Mouse (Mus musculus) neural tube, embryonic 15.5 days (tissue): Measurements from ENCODE around the gene Nr3c2. TPM values are rescaled to one million over a fixed set of nuclear protein-coding genes. Genes with fewer than 3 reads are reported as not detected.
A peak's percentile ranks its signal among the peaks of the same experiment; 100 is the strongest.

Experiments used
- ATAC-seq: fragments of 200-750 bp; cut with Nextera tagmentation; 2 replicates; pipeline ENCODE4 v1.8.0; 2017; ENCODE audit warnings: mild to moderate bottlenecking, moderate TSS enrichment, moderate library complexity; ENCODE audit not compliant: low FRiP score
- H3K27ac ChIP-seq: fragments of 300-500 bp; sonication (generic); replicated peaks from 2 replicates; pipeline ENCODE4 v1.5.1; 2015; ENCODE audit warnings: mild to moderate bottlenecking, inconsistent platforms
- H3K27me3 ChIP-seq: fragments of 300-500 bp; sonication (generic); replicated peaks from 2 replicates; pipeline ENCODE4 v1.6.1; 2015; ENCODE audit warnings: inconsistent platforms
- H3K36me3 ChIP-seq: fragments of 300-500 bp; sonication (generic); 2 replicates; pipeline ENCODE4 v1.6.1; 2015; ENCODE audit warnings: inconsistent platforms
- H3K4me1 ChIP-seq: fragments of 300-500 bp; sonication (generic); 2 replicates; pipeline ENCODE4 v1.6.1; 2015; ENCODE audit warnings: inconsistent platforms
- H3K4me2 ChIP-seq: fragments of 300-500 bp; sonication (generic); 2 replicates; pipeline ENCODE4 v1.6.1; 2015; ENCODE audit warnings: inconsistent platforms, mild to moderate bottlenecking, moderate library complexity
- H3K4me3 ChIP-seq: fragments of 300-500 bp; sonication (generic); replicated peaks from 2 replicates; pipeline ENCODE4 v1.5.1; 2015; ENCODE audit warnings: mild to moderate bottlenecking, inconsistent platforms
- H3K9ac ChIP-seq: fragments of 300-500 bp; sonication (generic); replicated peaks from 2 replicates; pipeline ENCODE4 v1.6.1; 2015; ENCODE audit warnings: mild to moderate bottlenecking, inconsistent platforms
- H3K9me3 ChIP-seq: fragments of 300-500 bp; sonication (generic); replicated peaks from 2 replicates; pipeline ENCODE4 v1.6.1; 2016; ENCODE audit warnings: inconsistent platforms
- WGBS: fragments of 180-500 bp; shearing (Covaris S2); methylation state at CpG from one replicate; pipeline ENCODE4 v1.1.7; 2015; ENCODE audit warnings: mixed read lengths; 5-methylcytosine and 5-hydroxymethylcytosine counted together
- polyA plus RNA-seq: library from polyadenylated mRNA; unstranded; fragments of >200 nt; fragmentation: Nextera tagmentation; extraction: Ambion mirVana; gene quantifications from 2 replicates; pipeline ENCODE4 v1.2.1, GENCODE M21; 2015

Gene Nr3c2
- 5.5 and 8.5 TPM in 2 replicates for polyA plus RNA-seq

DNA sequence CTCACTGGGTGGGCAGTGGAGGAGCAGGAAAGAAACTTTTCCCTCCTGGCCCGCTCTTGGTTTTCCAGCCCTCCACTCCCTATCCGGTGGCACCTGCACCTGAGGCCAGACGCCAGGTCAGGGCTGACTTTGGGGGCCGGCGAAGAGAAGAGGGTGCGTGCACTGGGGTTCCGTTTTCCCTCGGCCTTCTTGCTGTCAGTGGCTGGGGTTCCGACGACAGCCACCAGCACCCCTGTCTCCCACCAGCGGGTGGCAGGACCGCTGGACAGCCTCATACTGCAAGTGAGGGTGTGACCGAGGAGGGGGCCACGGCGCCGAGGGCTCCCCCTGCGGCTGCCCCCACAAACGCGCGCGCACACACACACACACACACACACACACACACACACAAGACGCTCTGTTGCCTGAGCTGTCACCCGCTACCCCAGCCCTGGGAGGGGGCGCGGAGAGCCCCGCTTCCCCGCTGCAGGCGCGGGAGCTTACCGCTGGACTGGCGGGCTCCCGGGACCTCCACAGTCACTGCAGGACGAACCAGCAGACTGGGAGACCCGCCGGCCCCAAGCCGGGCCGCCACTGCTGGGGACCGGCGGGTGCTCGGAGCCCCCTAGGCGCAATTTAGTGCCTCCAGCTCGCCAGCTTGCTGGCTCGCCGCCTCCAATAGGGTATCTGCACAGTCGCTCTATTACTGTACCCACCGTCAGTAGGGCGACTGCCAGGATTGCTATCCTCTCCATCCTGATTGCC, at the start of gene Nr3c2:
Nr3c2 (plus strand) TSS at position 32 of the 744 bp plus-strand sequence.
- under 1% methylated on average over 46 of the region's 47 CpGs for WGBS

DNA sequence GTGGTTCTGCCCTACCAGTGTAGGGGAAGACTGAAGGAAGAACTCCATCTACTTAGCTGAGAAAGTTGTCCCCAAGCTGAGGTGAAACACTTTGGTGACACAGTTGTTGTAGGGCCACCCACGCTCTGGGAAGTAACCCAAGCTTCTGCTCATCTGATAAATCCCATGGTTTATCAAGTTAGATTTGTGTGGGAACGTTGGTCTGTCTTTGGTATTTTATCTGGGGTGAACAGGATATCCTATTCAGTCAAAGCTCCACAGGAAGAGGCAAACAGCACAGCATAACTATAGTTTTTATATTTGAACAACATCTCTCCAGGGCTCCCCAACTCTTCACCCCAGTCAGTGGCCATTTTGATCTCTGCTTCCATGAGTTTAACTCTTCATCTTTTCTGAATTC, 40.7 kb upstream of the Nr3c2 start:
- Histone ChIP-seq H3K9ac (no peak overlapping the region), H3K4me2 (no peak overlapping the region), H3K27me3 (no peaks in the 10 kb centered on the region), H3K36me3 (no peaks in the 10 kb centered on the region), H3K9me3 (no peaks in the 10 kb centered on the region), H3K4me1 (no peaks in the 10 kb centered on the region), H3K27ac (no peak overlapping the region), H3K4me3 (no peak overlapping the region)
- WGBS, result 82% methylated on average over 2 of the region's 2 CpGs
- ATAC-seq, result no peak

More for the DNA sequence above, at the start of gene Nr3c2:
- Histone ChIP-seq H3K4me1 (peaks cover 35% of the 10 kb centered on the region), H3K9me3 (no peaks in the 10 kb centered on the region), H3K36me3 (no peaks in the 10 kb centered on the region), H3K4me2 (peak within 1 kb of the TSS; percentile 100), H3K27ac (peak within 1 kb of the TSS; percentile 51), H3K27me3 (peaks cover 18% of the 10 kb centered on the region), H3K9ac (peak within 1 kb of the TSS; percentile 62), H3K4me3 (peak within 1 kb of the TSS; percentile 69)
- ATAC-seq, result peak; percentile 45

DNA sequence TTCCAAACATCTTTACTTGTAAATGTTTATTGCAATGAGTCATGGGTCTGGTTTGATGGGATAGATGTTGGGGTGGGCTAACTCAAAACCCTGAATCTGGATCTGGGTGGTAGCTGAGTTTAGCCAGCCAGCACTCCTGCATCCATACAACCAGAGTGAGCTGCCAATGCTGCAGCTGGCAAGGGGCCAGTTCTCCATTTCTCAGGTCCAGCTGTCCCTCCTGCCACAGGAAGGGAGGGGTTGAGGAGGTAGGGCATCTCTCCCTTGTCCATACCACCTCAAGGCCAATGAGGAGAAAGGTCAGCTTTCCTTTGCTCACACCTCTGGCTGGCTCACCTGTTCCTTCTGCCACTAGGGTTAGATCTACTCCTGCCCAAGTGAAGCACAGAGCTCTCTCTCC, 39.5 kb upstream of the Nr3c2 start:
- Histone ChIP-seq H3K4me1 (no peaks in the 10 kb centered on the region), H3K27me3 (no peaks in the 10 kb centered on the region), H3K4me3 (no peak overlapping the region), H3K36me3 (no peaks in the 10 kb centered on the region), H3K27ac (no peak overlapping the region), H3K9me3 (no peaks in the 10 kb centered on the region), H3K9ac (no peak overlapping the region), H3K4me2 (no peak overlapping the region)
- no peak for ATAC-seq

DNA sequence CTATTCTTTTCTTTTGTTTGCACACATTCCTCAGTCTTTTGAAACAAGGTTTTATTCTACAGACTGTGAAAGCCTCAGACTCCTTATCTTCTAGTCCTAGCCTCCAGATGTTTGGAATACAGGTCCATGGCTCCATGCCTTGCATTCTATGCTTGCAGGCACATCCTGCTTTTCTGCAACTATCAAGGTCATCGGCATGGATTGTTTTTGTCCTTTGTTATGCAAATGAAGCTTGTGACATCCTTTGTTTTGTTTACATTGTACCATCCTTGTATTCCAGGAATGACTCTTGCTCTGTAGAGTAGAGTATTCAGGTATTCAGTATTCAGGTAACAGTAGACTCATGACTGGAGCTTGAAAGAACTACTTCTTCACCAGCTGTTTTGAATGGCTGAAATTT, 36.2 kb upstream of the Nr3c2 start:
- no peak overlapping the region for H3K27ac ChIP-seq
- H3K4me3 ChIP-seq, result no peak overlapping the region
- H3K9me3 ChIP-seq, result no peaks in the 10 kb centered on the region
- H3K4me2 ChIP-seq, result no peak overlapping the region
- H3K27me3 ChIP-seq, result no peaks in the 10 kb centered on the region
- no peaks in the 10 kb centered on the region for H3K36me3 ChIP-seq
- H3K4me1 ChIP-seq, result no peaks in the 10 kb centered on the region
- no peak overlapping the region for H3K9ac ChIP-seq
- WGBS, result 67% methylated on average over 1 of the region's 1 CpGs
- no peak for ATAC-seq

DNA sequence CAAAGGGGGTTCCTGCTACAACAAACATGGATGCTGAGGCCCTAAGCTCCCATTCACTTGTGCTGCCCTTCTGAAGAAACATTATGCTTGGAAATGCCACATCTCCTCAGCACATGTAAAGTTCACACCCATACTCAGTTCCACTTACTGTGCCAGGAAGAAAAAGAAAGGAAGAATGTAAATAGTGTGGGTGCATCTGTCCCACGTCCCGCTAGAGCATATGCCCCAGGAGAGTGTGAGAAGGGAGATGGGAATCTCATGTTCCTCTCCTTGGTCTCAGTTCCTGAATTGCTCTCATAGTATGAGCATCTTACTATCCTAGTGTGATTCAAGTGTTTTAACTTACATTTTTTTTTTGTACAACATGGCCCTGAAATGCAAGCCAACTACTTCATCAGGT, 22.4 kb upstream of the Nr3c2 start:
- H3K4me1 ChIP-seq, result no peaks in the 10 kb centered on the region
- 92% methylated on average over 2 of the region's 2 CpGs for WGBS

DNA sequence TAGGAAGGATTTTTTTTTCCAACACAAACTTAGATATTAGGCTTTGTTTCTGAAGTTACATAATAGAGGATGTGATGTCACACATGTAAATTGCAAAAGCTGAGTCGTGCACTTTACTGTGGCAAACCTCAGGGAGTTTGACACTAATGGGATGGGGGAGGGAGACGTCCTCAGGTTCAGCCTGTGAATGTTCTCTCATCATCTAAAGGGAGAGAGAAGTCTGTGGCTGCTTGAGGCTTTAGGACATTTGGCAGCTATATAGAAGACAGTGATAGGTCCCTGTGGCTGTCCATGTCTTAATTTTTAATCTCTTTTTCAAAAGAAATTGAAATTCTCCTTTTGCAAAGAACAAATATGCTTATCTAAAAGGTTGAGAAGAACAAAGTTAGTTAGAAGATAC, 2.2 kb upstream of the Nr3c2 start:
- ATAC-seq, result no peak
- no peak overlapping the region for H3K27ac ChIP-seq
- peaks cover 5% of the 10 kb centered on the region for H3K27me3 ChIP-seq
- no peak overlapping the region for H3K4me2 ChIP-seq
- H3K4me3 ChIP-seq, result no peak overlapping the region
- no peaks in the 10 kb centered on the region for H3K9me3 ChIP-seq
- no peaks in the 10 kb centered on the region for H3K36me3 ChIP-seq
- no peak overlapping the region for H3K9ac ChIP-seq
- peaks cover 27% of the 10 kb centered on the region for H3K4me1 ChIP-seq
- whole genome bisulfite sequencing, result 1% methylated on average over 2 of the region's 2 CpGs

More for the DNA sequence above, 22.4 kb upstream of the Nr3c2 start:
- no peak overlapping the region for H3K4me3 ChIP-seq
- H3K4me2 ChIP-seq, result no peak overlapping the region
- ATAC-seq, result no peak
- H3K36me3 ChIP-seq, result no peaks in the 10 kb centered on the region
- no peak overlapping the region for H3K27ac ChIP-seq
- H3K27me3 ChIP-seq, result no peaks in the 10 kb centered on the region
- H3K9ac ChIP-seq, result no peak overlapping the region
- H3K9me3 ChIP-seq, result no peaks in the 10 kb centered on the region

DNA sequence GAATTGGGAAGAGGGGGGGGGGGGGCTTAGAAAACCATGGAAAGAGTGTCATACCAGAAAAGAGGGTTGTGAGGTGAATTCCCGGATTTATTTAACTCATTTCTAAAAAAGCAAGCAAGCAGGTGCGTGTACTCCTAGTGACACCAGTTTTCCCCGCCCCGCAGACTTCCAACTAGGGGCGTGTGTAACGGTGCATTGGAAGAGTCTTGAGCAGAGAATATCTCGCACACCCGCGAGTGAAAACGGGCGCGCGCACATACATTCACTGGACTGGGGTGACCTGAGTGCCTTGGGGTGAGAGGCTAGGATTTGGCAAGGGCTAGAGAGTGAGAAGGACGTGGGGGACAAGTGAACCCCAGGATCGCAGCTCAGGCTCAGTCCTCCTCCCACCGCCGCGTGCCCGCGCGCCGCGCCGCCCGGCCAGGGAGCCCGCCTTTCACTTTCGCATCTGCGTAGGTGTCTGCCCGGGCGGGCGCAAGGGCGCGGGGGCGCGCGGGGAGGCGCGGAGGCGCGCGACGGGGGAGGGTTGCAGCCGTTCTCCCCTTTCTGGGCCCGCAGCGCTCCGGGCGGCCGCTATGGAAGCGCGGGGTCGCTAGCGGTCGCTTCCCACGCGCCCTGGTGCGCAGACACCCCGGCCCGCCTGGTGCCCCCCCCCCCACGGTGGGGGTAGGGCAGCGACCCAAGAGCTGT, 376 bp upstream of the Nr3c2 start:
- under 1% methylated on average over 58 of the region's 60 CpGs for WGBS
- peak; percentile 68 for ATAC-seq
- Histone ChIP-seq H3K4me2 (peak overlapping the region; percentile 100), H3K4me1 (peaks cover 35% of the 10 kb centered on the region), H3K9me3 (no peaks in the 10 kb centered on the region), H3K4me3 (peak overlapping the region; percentile 69), H3K36me3 (no peaks in the 10 kb centered on the region), H3K9ac (peak overlapping the region; percentile 62), H3K27ac (peak overlapping the region; percentile 51), H3K27me3 (peaks cover 18% of the 10 kb centered on the region)

DNA sequence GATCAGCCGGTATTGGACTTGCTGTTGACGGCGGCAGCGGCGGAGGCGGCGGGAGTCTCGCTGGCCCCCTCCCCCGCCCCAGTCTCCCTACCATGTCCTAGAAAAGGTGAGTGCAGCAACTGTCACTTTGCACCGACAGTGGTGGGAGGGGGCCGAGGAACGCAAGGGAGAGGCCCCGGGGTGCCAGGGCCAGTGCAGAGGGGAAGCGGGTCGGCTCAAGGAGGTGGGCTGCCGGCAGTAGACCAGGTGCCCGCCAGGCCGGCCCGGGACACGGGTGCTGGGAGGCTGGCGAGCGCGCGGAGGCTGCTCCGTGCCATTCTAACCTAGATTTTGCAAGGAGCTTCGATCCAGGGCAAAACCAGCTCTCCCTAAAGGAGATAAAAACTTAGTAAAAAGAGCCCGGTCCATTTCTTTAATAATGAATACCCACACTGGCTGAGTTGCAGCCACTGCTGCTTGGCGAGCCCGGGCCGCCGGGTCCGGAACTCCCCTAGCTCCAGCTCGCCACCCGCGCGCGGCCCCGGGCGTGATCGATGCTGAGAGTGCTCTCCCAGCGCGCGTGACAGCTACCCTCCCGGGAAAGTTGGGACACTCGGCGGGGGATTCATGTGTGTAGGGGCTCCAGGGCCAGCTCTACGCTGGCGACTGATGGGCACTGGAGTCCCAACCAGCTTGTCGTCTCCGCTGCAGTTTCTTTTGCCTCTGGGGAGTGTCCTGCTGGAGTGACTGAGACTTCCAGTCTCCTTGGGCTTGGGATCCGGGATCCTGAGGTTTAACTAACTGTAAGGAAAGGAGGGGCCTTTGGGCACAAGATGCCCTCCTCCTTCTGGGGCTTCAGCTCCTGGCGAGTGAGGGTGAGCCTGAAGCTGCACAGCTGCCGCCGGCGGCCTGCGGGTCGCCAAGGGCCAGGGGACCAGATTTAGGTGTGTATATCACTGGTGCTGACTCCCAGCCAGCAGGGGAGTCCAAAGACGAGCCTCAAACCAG, 1.2 kb downstream of the Nr3c2 start:
- Histone ChIP-seq H3K4me2 (peak overlapping the region; percentile 100), H3K4me1 (peaks cover 35% of the 10 kb centered on the region), H3K9ac (peak overlapping the region; percentile 62), H3K36me3 (no peaks in the 10 kb centered on the region), H3K27me3 (peaks cover 18% of the 10 kb centered on the region), H3K9me3 (no peaks in the 10 kb centered on the region), H3K4me3 (peak overlapping the region; percentile 69), H3K27ac (peak overlapping the region; percentile 51; the same call in 1 of the 2 replicates)
- WGBS, result under 1% methylated on average over 58 of the region's 58 CpGs
- ATAC-seq, result 0 out of 2 replicates have a peak, but pooled peaks have one; percentile 0

DNA sequence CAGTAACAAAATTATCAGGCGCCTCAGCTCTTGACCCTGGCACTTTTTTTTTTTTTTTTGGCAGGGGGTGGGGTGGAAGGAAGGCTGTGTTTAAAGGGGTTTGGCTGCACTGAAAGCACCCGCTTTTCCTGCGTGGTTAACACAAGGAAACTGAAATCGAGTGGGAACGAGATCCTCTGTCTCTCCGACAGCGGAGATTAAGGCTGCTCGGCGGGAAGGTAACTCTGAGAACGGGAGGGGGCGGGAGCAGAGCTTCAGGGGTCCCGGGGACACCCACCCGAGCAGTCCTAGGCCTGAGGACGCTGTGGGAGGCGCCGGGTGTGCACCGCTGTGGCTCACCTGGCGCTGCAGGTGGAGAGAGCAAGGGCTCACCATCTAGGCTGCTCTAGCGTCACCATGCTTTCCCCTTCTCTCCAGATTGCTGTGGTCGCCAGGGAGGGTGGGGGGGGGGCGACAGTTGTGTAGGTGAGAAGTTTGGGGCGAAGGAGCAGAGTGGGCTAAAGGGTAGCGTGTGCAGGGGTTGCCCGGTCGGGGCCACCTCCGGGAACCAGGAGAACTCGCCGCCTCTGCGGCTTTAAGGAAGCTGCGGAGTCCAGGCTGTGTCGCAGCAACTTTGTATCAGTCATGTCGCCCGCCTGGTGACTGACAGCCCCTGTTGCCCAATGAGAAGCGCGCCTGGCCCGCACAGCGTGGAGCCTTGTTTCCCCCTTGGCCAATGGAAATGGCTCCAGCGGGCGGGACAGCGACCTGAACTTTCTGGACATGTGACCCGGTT, 2.4 kb downstream of the Nr3c2 start:
- peak; percentile 93 for ATAC-seq
- H3K36me3 ChIP-seq, result no peaks in the 10 kb centered on the region
- H3K27me3 ChIP-seq, result peaks cover 18% of the 10 kb centered on the region
- peak overlapping the region; percentile 62 for H3K9ac ChIP-seq
- H3K9me3 ChIP-seq, result no peaks in the 10 kb centered on the region
- no peak overlapping the region for H3K27ac ChIP-seq
- H3K4me1 ChIP-seq, result peaks cover 35% of the 10 kb centered on the region
- H3K4me2 ChIP-seq, result peak overlapping the region; percentile 100
- under 1% methylated on average over 41 of the region's 41 CpGs for WGBS
- peak overlapping the region; percentile 69 for H3K4me3 ChIP-seq

DNA sequence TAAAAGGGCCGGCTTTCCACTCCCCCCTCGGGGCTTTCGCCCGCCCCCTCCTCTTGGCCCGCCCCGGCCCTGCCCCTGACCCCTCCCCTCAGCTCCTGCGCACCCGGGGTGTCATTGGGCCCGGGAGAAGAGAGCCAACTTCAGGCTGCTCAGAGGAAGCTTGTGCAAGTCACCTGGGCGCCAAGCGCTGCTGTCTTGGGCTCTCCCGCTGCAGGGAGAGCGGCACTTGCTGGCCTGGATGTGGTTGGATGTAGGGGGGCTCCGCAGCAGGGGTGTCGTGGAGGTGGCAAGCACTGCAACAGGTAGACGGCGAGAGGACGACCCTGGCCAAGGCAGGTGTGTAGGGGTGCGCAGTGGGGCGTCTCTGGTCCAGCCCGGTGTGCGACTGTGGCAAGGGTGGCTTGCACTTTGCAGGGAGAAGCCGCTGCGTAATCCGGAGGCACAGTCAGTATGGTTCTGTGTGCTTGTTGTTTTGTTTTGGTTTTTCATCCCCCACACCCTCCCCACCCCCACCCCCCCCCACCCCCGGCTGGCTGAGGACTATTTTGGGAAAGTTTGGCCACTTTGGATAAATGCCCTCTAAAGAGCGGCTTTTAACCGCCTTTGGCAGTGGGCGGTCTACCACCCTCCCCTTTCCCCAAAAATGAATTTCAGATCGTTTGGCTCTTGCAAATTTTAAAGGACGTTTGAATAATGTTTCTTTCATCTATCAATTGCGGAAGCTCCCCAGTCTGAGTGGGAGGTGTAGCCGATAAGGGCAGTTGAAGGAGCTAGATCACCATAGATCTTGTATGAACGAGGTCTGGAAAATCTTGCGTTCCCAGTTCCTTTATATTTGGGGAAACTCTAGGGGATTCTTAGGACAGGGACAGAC, 3.2 kb downstream of the Nr3c2 start:
- peak overlapping the region; percentile 100 for H3K4me2 ChIP-seq
- H3K27ac ChIP-seq, result no peak overlapping the region
- peaks cover 18% of the 10 kb centered on the region for H3K27me3 ChIP-seq
- no peaks in the 10 kb centered on the region for H3K9me3 ChIP-seq
- H3K36me3 ChIP-seq, result no peaks in the 10 kb centered on the region
- peaks cover 35% of the 10 kb centered on the region for H3K4me1 ChIP-seq
- peak; percentile 7; the same call in 1 of the 2 replicates for ATAC-seq
- H3K4me3 ChIP-seq, result peak overlapping the region; percentile 69
- H3K9ac ChIP-seq, result peak overlapping the region; percentile 62
- under 1% methylated on average over 33 of the region's 35 CpGs for WGBS
